Mouse (Mus musculus) adrenal gland, adult (tissue): Measurements from ENCODE around the gene Ipo11.
A peak's percentile ranks its signal among the peaks of the same experiment; 100 is the strongest.
"Not testable (repeated sequence)": the region's sequence is repeated elsewhere in the genome, so short reads cannot be mapped to it uniquely, and the experiment has no call there.

Experiments used
- DNase-seq, 2 experiments: peaks; one replicate each; pipeline ENCODE4 v3.0.0; 2022 to 2023; ENCODE audit warnings: low spot score in 1 of 2; ENCODE audit not compliant: inconsistent age in 2 of 2

Ipo11 gene

DNA sequence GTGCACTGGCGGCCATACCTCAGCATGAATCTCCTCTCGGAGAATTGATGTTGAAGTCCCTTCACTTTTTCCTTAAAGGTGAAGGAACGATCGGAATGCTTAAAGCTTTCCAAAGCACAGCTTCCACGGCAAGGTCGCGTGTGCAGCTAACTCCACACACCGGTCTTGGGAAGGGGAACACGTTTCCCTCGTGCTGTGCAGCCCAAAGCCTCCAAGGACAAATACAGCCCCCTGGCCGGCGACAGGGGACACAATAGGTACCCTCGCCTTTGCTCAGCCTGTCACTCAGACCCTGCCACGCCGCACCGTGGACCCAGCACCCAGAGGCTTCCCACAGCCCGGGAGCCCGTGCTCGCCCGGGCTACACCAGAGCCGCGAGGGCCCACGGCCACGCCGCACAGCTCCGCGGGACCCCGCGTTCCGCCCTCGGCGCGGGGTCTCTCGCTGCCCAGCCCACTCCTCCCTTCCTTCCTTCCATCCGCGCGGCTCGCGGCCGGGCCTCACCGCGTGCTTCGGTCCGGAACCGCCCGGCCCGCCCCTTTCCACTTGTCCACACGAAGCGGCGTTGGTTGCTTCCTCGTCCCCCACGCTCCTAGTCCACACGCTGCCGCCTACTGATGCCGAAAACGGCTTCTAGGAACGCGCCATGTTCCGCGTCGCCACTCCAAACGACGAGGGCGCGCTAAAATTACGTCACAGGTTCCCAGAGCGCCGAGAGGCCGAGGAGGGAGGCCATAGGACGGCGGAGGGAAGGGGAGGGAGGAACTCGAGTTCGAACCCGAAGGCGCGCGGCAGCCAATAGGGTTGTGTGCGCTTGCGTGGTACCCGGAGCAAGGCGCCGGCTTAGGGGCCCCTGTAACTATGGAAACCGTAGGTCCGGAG lies at the start of gene Ipo11:
TSS of gene Ipo11 (minus strand) at position 703 of the 882 bp plus-strand sequence.
- peak; percentile 90 to 95 for DNase-seq

DNA sequence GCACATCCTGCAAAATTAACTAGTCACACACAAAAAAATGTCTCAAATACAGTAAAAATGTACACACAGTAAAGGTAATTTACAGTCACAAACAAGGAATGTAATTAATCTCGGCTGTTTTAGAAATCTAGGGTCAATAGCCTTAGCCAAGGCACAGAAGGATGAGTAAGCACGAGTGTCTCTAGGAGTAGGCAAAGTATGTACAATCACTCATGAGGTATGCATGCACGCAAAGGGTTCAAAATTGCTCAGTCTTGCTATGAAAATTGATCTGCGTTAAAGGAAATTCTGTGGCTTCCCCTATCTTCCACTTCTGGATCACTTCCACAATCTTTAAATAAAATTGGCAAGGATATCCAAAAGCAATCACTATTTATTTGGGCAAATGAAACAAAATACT lies 24.7 kb upstream of the Ipo11 start:
- DNase-seq = no peak

DNA sequence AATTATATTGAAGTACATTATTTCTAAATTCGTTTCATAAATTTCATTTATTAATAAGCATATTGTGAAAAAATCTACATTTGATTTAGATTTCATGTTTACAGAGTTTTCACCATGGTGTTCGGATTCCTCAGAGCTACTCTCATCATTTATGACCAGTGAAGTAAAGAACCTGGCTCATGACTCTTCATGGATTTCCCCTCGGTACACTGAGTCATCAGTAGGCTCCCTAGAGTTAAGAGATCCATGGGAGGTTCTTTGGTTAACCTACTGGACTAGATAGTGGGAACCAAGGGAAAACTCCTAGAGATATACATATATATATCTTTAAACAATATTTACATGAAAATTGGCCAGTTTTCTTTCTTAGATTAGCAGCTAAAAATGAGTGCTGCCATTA lies 23.8 kb upstream of the Ipo11 start:
- no peak for DNase-seq

DNA sequence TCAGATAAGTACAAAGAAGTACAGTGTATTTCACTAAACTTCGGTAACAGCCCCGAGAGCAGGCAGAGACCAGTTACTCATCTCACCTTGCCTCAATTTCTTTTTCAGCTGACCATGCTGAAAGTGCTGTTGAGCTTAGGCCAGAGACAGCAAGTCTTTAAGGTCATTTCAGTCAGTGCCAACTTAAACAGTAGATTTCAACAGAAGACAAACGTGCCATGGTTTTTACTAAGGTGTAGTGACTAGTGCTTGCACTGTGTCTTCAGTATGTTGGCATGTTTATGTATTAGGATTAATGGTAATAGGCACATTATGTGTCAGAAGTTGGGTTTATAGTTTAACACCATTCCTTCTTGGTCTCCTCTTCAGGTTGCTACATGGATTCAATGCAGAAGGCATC lies 21.5 kb upstream of the Ipo11 start:
- no peak for DNase-seq

- no peak for DNase-seq
Observed at GRCm38 (mm10) chr13:106957554-106957953, 20.8 kb upstream of the Ipo11 start.

GRCm38 (mm10) chr13:106954880-106955279 lies 18.1 kb upstream of the Ipo11 start:
- DNase-seq = no peak

- no peak for DNase-seq
Observed at GRCm38 (mm10) chr13:106947583-106947982, 10.8 kb upstream of the Ipo11 start.

DNA sequence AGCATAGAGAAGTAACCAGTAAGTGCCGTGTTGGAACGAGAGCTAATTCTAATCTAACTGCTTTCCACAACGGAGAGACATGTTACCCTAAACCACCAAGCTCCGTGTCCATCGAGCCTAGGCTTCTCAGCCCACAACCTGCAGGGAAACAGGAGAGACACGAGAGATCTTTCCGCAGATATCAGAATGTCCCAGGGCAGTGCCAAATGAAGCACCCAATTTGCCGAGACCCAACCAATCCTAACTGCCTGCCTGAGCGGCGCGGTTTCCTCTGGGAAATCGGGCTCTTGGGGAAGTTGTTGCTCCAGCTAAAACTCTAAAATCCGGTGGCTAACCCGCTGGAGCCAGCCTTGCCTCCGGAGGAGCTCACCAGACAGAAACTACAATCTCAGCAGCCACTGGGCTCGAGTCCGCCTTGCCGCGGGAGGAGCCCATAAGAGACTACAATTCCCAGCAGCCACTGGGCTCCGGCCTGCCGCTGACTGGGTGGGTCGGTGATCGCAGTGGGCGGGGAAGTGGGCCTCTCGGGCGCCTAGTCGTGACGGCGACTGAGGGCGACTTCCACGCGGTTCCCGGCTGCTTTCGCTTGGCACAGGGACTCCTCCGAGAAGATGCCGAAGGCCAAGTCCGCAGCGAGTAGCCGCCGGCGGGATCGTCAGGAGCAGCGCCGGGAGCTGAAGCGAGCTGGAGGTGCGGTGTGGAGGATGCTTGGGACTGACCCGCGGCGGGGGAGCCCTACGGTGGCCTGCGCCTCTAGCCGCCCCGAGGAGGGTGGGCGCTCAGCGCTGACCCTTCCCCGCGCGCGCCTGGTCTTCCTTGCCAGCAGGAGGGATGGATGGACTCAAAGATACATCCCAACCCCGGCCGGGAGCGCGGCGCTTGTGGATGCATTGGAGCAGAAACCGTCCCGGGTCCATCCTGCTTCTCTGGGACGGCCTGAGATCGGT lies 10.1 kb upstream of the Ipo11 start, which contains the start of gene Dimt1:
TSS of gene Dimt1 (plus strand) at position 534 of the 947 bp plus-strand sequence.
- DNase-seq = peak; percentile 97 to 98

GRCm38 (mm10) chr13:106945518-106945917 lies 8.8 kb upstream of the Ipo11 start:
- no peak for DNase-seq

DNA sequence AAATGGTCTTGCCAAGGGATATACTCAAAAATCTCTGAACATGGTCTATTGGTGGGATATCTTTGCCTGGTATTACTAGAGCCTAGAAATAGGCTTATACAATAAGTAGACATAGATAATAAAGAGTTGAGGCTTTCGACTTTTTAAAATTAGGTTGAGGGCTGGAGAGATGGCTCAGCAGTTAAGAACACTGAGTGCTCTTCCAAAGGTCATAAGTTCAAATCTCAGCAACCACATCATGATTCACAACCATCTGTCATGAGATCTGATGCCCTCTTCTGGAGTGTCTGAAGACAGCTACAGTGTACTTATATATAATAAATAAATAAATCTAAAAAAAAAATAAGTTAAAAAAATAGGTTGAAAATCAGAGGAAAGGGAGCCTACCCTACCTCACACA lies 6.0 kb upstream of the Ipo11 start:
- no peak for DNase-seq

GRCm38 (mm10) chr13:106941211-106941976 lies 4.6 kb upstream of the Ipo11 start:
- no peak for DNase-seq

DNA sequence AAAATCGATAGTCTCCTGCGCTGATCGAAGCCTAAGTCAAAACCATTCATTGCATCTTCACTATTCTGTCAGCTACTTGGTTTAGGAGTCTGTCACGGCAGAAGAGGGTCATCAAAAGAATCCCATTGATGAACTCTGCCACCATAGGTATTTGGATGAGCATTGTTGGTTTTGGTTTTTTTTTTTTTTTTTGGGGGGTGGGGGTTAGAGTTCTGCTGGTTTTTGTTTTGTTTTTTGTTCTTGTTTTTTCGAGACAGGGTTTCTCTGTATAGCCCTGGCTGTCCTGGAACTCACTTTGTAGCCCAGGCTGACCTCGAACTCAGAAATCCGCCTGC lies 347 bp upstream of the Ipo11 start:
- DNase-seq = no peak

DNA sequence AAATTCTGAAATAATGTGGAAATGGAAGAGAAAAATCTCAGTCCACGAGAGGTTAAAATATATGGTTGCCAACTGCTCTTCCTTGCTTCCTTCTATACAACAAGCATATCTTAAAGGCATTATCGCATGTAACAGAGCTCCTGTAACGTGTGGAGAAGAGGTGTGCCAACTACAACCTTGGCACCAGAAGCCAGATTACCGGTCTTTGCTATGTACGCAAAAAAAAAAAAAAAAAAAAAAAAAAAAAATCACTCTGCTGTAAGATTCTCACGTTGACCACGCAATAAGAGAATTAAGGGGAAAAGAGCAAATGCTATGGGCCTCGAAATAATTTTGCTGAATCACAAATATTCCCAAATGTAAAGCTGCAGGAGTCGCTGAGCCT lies 895 bp downstream of the Ipo11 start:
- no peak for DNase-seq

- peak; percentile 48 to 77 for DNase-seq
Observed at GRCm38 (mm10) chr13:106929201-106929600, 7.6 kb downstream of the Ipo11 start.

DNA sequence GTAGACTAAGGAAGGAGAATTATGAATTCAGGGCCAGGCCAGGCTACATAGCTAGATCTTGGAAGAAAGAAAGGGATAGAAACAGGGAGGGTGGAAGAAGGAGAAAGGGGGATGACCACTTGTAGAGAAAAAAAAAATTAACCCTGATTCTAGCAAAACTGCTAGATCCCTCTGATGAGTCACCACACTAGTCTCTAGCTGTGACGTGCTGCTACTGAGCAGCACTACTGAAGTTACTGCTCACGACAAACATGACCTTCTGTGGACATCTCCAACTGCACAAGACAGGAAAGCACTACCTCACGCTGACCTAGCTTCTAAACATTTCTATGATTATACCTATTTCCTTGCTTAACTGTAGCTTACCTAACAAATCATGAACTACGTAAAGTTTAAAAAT lies 8.5 kb downstream of the Ipo11 start:
- DNase-seq = peak; percentile 23 to 65

- DNase-seq = not testable (repeated sequence)
Observed at GRCm38 (mm10) chr13:106925921-106926320, 10.8 kb downstream of the Ipo11 start.

DNA sequence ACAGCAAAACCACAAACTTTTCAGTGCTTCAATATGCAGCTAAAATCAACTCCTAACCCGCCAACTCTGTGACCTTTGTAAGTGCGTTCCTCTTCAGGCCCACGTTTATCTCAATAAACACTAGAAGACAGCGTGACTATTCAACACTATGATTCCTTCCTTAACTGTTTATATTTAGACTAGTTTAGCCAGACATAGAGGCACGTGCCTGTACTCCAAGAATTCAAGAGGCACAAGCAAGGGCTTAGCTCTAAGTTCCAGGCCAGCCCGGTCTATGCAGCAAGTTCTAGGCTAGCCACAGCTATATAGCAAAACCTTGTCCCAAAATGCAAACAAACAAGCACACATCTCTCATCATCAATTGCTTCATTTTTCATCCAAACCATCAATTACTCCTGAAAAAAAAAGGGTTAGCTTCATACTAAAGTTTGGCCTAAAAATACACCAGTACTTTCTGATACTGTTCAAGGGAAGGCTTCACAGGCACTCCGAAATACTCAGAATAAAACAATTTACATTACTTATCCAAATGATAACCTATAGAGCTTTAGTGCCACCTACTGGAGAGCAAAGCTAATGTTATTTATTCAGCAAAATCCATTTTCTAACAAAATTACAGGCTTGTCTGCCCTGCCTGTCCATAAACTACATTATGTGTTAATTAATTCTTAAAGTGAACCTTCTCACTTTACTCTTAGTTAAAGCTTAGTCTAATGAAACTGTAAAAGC lies 18.3 kb downstream of the Ipo11 start:
- DNase-seq = peak in 1 of 2 experiments; percentile 60

GRCm38 (mm10) chr13:106913125-106913736 lies 23.5 kb downstream of the Ipo11 start:
- no peak for DNase-seq

- DNase-seq = peak; percentile 36 to 70
Observed at GRCm38 (mm10) chr13:106910096-106910495, 26.7 kb downstream of the Ipo11 start.

- no peak for DNase-seq
Observed at GRCm38 (mm10) chr13:106907273-106907672, 29.5 kb downstream of the Ipo11 start.
